Mouse (Mus musculus) ES-E14 (cell line): ENCODE results near the gene Lgr6.

ENCODE experiments used
- CHD2 ChIP-seq: IDR thresholded peaks from 2 replicates; pipeline ENCODE4 v1.6.1; 2014; ENCODE audit warnings: mild to moderate bottlenecking, low read depth, low read length, inconsistent platforms
- HCFC1 ChIP-seq: IDR thresholded peaks from 2 replicates; pipeline ENCODE4 v1.6.1; 2012; ENCODE audit warnings: low read length, inconsistent platforms, borderline replicate concordance; ENCODE audit not compliant: insufficient read depth
- MAFK ChIP-seq: IDR thresholded peaks from 2 replicates; pipeline ENCODE4 v1.6.1; 2014; ENCODE audit warnings: mild to moderate bottlenecking, low read depth, low read length, inconsistent platforms; ENCODE audit not compliant: insufficient read depth
- ZNF384 ChIP-seq: IDR thresholded peaks from 2 replicates; pipeline ENCODE4 v1.6.1; 2012; ENCODE audit warnings: low read depth, low read length, inconsistent platforms

- TF ChIP-seq MAFK (no peak), CHD2 (no peak), HCFC1 (no peak), ZNF384 (no peak)
Observed at GRCm38 (mm10) chr1:135044439-135044838, 60.6 kb downstream of the Lgr6 start.
